11 mouse cellular contexts compared by ENCODE assay signal in the genomic region with DNA sequence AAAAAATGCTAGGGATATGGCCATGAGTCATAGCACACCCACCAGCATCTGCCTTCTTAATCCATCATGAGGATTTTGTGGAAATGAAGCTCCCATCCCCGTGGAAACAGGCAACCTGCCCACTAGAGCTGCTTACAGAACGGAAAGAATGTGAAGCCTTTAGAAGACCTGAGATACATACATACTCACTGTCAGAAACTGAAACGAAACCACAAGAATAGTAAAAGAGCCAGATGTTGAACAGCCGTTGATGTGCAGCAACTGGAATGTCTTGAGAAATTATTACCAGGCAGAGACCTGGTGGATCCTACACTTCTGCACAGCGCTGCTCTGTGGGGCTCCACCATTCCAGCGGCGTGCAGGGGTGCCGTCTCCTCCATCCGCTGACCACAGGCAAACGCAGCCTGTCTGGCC.
A peak's percentile ranks its signal among the peaks of the same experiment; 100 is the strongest.
DNase-seq lines count a peak whose midpoint lies in the region; ATAC-seq and TF ChIP-seq lines count a peak whose summit lies in the region.
"Had no signal": no experiment of that assay in that cellular context is flagged by ENCODE, and none has a peak within 500 bp of the region (broad histone marks: within the 10 kb centered on the region; RNA-seq: fewer than 3 reads in every experiment).

No protein-coding gene starts in this region.

- H3K27ac ChIP-seq in kidney, postnatal 0 days: peak overlapping the region; percentile 19; the same call in 1 of the 2 replicates
- no peak overlapping the region for H3K27ac ChIP-seq in kidney, adult 2 months (ENCODE audit: insufficient read depth, low read depth, low read length)
- H3K27ac ChIP-seq in embryonic fibroblast, embryonic 13.5 days (ENCODE audit: insufficient read depth, low read length): peak overlapping the region; percentile 43
- H3K27ac ChIP-seq: forebrain, embryonic 15.5 days had no signal

- H3K9ac ChIP-seq in kidney, postnatal 0 days (ENCODE audit: low read depth, low read length): no peak overlapping the region
- H3K9ac ChIP-seq: forebrain, embryonic 15.5 days had no signal

- TF ChIP-seq CTCF in kidney, postnatal 0 days (IDR thresholded peaks at IDR 0.05; ENCODE audit: low read depth): no peak
- TF ChIP-seq CTCF in kidney, adult 2 months (conservative IDR thresholded peaks at IDR 0.05; ENCODE audit: insufficient read depth, insufficient read length, low read depth, low read length): no peak
- no peak for TF ChIP-seq CTCF in embryonic fibroblast, embryonic 13.5 days (IDR thresholded peaks at IDR 0.05; ENCODE audit: borderline replicate concordance, insufficient read depth, low read length)

- H3K9me3 ChIP-seq in kidney, postnatal 0 days (replicated peaks; ENCODE audit: low read length): no peaks in the 10 kb centered on the region
- H3K9me3 ChIP-seq: forebrain, embryonic 15.5 days had no signal

- DNase-seq in kidney, postnatal 0 days (ENCODE audit: low spot score): peak; percentile 77
- DNase-seq in kidney, adult 2 months: no peak
- peak; percentile 59 to 83 for DNase-seq in layer of hippocampus, postnatal 14 days (ENCODE audit: low spot score in 2 of 2)
- DNase-seq in right cerebral cortex, postnatal 25 days: peak; percentile 70
- no peak for DNase-seq in retina, embryonic 14.5 days (ENCODE audit: low spot score)
- DNase-seq in natural killer cell, adult 2 months (ENCODE audit: low spot score in 2 of 2): no peak
- no peak for DNase-seq in gastrocnemius, adult 18-20 months (ENCODE audit: low spot score)
- DNase-seq: kidney, adult 8-10 months had no signal

- H3K4me3 ChIP-seq in kidney, postnatal 0 days (replicated peaks; ENCODE audit: low read depth, low read length): no peak overlapping the region
- H3K4me3 ChIP-seq in kidney, adult 2 months (ENCODE audit: insufficient read depth, low read depth, low read length): no peak overlapping the region
- no peak overlapping the region for H3K4me3 ChIP-seq in embryonic fibroblast, embryonic 13.5 days (ENCODE audit: insufficient read depth, low read length)
- H3K4me3 ChIP-seq: forebrain, embryonic 15.5 days had no signal

- TF ChIP-seq POLR2A in kidney, adult 2 months (IDR thresholded peaks at IDR 0.05; ENCODE audit: low read depth, low read length): no peak
- no peak for TF ChIP-seq POLR2A in embryonic fibroblast, embryonic 13.5 days (IDR thresholded peaks at IDR 0.05; ENCODE audit: low read depth, low read length)

- WGBS in kidney, postnatal 0 days: 46% methylated on average over 10 of the region's 10 CpGs
- 57% methylated on average over 10 of the region's 10 CpGs for WGBS in kidney, adult 2 months

- H3K36me3 ChIP-seq in kidney, postnatal 0 days (ENCODE audit: insufficient read depth, low read length): no peaks in the 10 kb centered on the region
- H3K36me3 ChIP-seq in kidney, adult 2 months (ENCODE audit: control insufficient read depth, insufficient read depth, low read length): no peaks in the 10 kb centered on the region
- H3K36me3 ChIP-seq: forebrain, embryonic 15.5 days had no signal

- no peak for ATAC-seq in kidney, postnatal 0 days (replicated peaks; ENCODE audit: low FRiP score, low read depth)
- ATAC-seq: forebrain, embryonic 15.5 days had no signal

- H3K27me3 ChIP-seq in kidney, postnatal 0 days (ENCODE audit: insufficient read depth, low read length): no peaks in the 10 kb centered on the region
- no peaks in the 10 kb centered on the region for H3K27me3 ChIP-seq in kidney, adult 2 months (replicated peaks; ENCODE audit: control insufficient read depth, insufficient read depth, low read length)
- H3K27me3 ChIP-seq: forebrain, embryonic 15.5 days had no signal

- H3K4me1 ChIP-seq in kidney, postnatal 0 days (replicated peaks; ENCODE audit: insufficient read depth, low read length): peaks cover 5% of the 10 kb centered on the region; the same call in 1 of the 2 replicates
- peaks cover 11% of the 10 kb centered on the region; the same call in 1 of the 2 replicates for H3K4me1 ChIP-seq in kidney, adult 2 months (ENCODE audit: control insufficient read depth, insufficient read depth, low read length)
- peaks cover 13% of the 10 kb centered on the region; the same call in 1 of the 2 replicates for H3K4me1 ChIP-seq in embryonic fibroblast, embryonic 13.5 days (ENCODE audit: control insufficient read depth, insufficient read depth, low read length)
- H3K4me1 ChIP-seq: forebrain, embryonic 15.5 days had no signal

- H3K4me2 ChIP-seq in kidney, postnatal 0 days (ENCODE audit: low read length): peak overlapping the region; percentile 19
- H3K4me2 ChIP-seq: forebrain, embryonic 15.5 days; midbrain, embryonic 11.5 days had no signal

Comparison
In these comparisons a context has a peak if more than half of its experiments do, and no peak if none do; other contexts are left out.
1. DNase-seq: peak in kidney, postnatal 0 days (single experiment), layer of hippocampus, postnatal 14 days (2 of 2) and right cerebral cortex, postnatal 25 days (single experiment); none in kidney, adult 2 months (single experiment), retina, embryonic 14.5 days (single experiment), natural killer cell, adult 2 months (0 of 2) and gastrocnemius, adult 18-20 months (single experiment).